Mouse (Mus musculus) cerebellum, postnatal 14 days (tissue): ENCODE data around the gene Gm13275.
"Not testable (repeated sequence)": the region's sequence is repeated elsewhere in the genome, so short reads cannot be mapped to it uniquely, and the experiment has no call there.

Experiments used
- DNase-seq, 2 experiments: peaks; one replicate each; pipeline ENCODE4 v3.0.0; 2021; ENCODE audit warnings: mixed read lengths in 2 of 2

Gm13275 gene

DNA sequence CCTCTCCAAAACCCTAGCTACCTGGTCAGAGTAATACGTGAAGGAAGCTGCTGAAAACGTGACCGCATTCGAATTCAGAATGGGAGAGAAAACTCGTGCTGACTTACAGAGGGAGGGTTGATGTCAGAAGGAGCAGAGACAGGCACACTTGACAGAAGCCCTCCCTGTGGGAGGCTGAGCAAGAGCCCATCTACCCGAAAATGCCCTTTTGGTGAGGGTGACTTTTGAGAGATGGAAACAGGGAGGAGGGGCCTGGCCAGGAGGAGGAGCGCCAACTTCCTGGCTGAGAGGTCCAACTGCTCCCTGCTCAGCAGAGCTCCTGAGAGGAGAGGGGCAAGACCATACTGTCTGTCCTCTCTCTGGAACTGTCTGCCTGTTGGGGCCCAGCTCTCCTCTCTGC lies 5.1 kb downstream of the Gm13275 start, which contains the start of gene Gm13285:
Gene Gm13285, plus strand, starts transcription at position 301 of the 400 bp plus-strand sequence.
- DNase-seq = not testable (repeated sequence)

DNA sequence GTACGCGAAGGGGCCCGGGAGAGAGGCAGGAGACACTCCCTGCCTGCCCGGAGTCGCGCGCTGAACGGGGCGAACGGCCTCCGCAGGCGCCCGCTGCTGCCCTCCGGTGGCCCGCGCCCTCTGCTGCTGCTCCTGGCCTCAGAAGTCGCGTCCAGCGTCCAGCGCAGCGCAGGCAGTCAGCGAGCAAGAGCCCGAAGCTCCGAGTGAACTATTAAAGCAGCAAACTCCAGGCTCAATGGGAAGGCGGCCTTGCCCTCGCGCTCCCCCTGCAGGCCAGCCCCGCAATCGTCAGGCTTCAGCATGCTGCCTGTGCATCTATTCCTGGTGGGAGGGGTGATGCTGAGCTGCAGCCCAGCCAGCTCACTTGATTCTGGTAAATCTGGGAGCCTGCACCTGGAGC lies 8.7 kb downstream of the Gm13275 start, which contains the start of gene Gm13287:
Gene Gm13287, plus strand, starts transcription at position 301 of the 400 bp plus-strand sequence.
- DNase-seq = not testable (repeated sequence)

DNA sequence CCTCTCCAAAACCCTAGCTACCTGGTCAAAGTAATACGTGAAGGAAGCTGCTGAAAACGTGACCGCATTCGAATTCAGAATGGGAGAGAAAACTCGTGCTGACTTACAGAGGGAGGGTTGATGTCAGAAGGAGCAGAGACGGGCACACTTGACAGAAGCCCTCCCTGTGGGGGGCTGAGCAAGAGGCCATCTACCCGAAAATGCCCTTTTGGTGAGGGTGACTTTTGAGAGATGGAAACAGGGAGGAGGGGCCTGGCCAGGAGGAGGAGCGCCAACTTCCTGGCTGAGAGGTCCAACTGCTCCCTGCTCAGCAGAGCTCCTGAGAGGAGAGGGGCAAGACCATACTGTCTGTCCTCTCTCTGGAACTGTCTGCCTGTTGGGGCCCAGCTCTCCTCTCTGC lies 10.9 kb downstream of the Gm13275 start, which contains the start of gene Gm13288:
Gene Gm13288, plus strand, starts transcription at position 301 of the 400 bp plus-strand sequence.
- DNase-seq = not testable (repeated sequence)

DNA sequence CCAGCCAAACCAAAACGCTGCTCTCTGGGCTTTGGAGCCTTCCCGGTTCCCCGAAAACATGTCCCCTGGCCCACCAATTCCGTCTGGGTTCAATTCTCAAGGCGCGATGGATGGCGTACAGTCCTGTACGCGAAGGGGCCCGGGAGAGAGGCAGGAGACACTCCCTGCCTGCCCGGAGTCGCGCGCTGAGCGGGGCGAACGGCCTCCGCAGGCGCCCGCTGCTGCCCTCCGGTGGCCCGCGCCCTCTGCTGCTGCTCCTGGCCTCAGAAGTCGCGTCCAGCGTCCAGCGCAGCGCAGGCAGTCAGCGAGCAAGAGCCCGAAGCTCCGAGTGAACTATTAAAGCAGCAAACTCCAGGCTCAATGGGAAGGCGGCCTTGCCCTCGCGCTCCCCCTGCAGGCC lies 11.5 kb downstream of the Gm13275 start:
- not testable (repeated sequence) for DNase-seq

DNA sequence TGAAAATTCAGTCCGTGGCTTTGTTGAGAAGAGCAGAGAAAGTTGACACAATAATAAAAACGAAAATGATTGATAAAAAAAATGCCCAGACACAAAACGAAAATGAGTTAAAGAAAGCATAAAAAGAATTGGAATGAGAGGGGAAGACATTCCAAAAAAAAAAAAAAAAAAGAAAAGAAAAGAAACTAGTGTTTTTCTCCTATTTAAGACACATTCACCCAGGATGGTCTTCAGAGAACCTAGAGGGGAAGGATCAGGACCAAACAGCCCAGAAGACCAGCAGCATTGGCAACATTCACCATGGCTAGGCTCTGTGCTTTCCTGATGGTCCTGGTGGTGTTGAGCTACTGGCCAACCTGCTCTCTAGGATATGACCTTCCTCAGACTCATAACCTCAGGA lies 21.6 kb downstream of the Gm13275 start, which contains the start of gene Ifna7:
Gene Ifna7, plus strand, starts transcription at position 301 of the 400 bp plus-strand sequence.
- no peak for DNase-seq

DNA sequence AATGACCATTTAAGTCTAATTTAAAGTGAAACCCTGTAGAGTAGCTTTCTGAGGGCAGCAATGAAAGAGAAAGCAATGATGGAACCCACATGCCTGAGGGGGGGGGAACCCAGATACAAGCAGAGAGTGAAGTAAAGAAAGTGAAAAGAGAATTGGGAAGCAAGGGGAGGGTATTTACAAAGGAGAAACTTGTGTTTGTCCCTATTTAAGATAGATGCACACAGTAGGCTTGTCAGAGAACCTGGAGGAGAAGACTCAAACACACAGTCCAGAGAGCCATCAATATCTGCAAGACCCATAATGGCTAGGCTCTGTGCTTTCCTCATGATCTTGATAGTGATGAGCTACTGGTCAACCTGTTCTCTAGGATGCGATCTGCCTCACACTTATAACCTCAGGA lies 25.4 kb downstream of the Gm13275 start, which contains the start of gene Ifna11:
Gene Ifna11, plus strand, starts transcription at position 301 of the 400 bp plus-strand sequence.
- no peak for DNase-seq

DNA sequence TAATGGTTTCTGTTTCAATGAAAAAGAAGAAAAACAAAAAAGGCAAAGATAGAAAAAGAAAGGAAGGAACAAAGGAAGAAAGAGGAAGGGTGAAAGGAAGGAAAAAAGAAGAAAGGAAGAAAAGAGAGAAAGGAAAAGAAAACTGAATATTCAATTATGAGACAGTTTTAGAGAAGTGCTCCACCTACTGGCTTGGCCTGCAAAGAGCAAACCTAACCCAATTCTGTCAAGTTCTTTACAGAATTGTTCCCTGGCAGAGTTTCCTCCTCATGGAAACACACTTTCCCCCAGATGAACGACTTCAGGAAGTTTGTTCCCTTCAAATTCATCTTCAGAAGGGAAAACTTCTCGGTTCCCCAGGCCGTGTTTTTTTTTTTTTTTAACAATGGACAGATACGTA lies 28.7 kb downstream of the Gm13275 start:
- peak; percentile 15 to 33 for DNase-seq

DNA sequence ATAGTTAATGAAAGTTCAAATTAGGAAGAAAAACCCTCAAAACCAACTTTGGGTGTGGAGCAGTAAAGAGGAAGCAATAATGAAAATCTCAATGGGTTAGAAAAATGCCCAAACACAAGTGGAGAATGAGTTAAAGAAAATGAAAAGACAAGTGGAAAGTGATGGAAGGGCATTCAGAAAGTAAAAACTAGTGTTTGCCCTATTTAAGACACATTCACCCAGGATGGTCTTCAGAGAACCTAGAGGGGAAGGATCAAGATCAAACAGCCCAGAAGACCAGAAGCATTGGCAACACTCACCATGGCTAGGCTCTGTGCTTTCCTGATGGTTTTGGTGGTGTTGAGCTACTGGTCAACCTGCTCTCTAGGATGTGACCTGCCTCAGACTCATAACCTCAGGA lies 32.8 kb downstream of the Gm13275 start, which contains the start of gene Ifna6:
Gene Ifna6, plus strand, starts transcription at position 301 of the 400 bp plus-strand sequence.
- not testable (repeated sequence) for DNase-seq

DNA sequence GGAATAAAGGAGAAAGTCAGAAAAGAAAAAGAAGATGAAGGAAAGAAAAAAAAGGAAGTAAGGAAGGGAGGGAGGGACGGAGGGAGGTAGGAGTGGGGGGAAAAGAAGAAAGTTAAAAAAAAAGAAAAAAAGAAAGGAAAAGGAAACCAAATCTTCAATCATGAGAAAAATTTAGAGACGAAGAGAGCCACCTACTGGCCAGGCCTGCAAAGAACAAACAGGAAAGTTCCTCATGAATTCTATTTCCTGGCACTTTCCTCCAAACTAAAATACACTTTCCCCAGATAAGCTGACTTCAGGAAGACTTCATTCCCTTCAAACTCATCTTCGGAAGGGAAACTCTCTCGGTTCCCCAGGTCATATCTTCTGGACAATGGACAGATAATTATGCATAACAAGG lies 36.2 kb downstream of the Gm13275 start:
- DNase-seq = peak; percentile 20 to 32

DNA sequence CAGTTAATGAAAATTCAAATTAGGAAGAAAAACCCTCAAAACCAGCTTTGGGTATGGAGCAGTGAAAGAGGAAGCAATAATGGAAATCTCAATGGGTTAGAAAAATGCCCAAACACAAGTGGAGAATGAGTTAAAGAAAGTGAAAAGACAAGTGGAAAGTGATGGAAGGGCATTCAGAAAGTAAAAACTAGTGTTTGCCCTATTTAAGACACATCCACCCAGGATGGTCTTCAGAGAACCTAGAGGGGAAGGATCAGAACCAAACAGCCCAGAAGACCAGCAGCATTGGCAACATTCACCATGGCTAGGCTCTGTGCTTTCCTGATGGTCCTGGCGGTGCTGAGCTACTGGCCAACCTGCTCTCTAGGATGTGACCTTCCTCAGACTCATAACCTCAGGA lies 40.9 kb downstream of the Gm13275 start, which contains the start of gene Ifna5:
Gene Ifna5, plus strand, starts transcription at position 301 of the 400 bp plus-strand sequence.
- not testable (repeated sequence) for DNase-seq

DNA sequence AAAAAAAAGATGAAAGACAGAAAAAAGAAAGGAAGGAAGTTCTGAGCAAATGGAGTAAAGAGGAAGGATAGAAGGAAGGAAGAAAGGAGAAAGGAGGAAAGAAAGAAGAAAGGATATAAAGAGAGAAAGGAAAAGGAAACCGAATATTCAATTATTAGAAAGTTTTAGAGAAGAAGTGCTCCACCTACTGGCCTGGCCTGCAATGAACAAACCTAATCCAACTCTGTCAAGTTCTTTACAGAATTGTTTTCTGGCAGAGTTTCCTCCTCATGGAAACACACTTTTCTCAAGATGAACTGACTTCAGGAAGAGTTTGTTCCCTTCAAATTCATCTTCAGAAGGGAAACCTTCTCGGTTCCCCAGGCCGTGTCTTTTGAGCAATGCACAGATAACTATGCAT lies 44.5 kb downstream of the Gm13275 start:
- peak; percentile 5 to 14 for DNase-seq

DNA sequence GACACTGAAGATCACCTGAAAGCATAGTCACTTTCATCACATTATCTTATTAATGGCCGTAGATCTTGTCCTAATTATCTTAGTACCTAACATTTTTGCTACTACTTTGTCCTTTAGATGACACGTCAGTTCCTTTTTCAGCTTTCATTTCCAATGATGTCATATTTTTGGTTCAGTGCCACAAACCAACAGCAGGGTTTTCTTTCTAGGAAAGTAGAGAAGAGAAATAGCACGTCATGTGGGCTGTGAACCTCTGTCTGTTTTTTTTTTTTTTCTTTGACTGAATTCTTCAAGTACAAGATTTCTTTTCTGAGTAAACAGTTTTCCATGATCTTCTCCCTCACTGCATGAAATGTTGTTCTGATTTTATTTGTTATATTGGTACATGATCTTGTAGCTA lies 45.8 kb downstream of the Gm13275 start:
- DNase-seq = no peak

DNA sequence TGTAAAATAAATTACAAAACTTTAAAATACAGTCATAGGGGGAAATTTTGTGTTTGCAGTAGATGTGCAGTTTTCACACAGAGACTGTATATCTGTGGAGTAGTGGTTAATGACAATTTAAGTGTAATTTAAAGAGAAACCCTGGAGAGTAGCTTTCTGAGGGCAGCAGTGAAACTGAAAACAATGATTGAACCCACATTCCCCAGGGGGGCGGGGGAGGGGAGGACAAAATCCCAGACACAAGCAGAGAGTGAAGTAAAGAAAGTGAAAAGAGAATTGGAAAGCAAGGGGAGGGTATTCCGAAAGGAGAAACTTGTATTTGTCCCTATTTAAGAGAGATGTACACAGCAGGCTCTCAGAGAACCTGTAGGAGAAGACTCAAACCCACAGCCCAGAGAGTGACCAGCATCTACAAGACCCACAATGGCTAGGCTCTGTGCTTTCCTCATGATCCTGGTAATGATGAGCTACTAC lies 47.2 kb downstream of the Gm13275 start, which contains the start of gene Ifna4:
Gene Ifna4, plus strand, starts transcription at position 424 of the 474 bp plus-strand sequence.
- no peak for DNase-seq
